Mouse (Mus musculus): ENCODE data around the gene Gm3880. TPM values are rescaled to one million over a fixed set of nuclear protein-coding genes. Genes with fewer than 3 reads are reported as not detected.
A peak's percentile ranks its signal among the peaks of the same experiment; 100 is the strongest.
"Not testable (repeated sequence)": the region's sequence is repeated elsewhere in the genome, so short reads cannot be mapped to it uniquely, and the experiment has no call there.

Gm3880 gene
- polyA plus RNA-seq (2016; fragmentation: Nextera tagmentation; extraction: Ambion mirVana): not detected in 2 replicates

DNA sequence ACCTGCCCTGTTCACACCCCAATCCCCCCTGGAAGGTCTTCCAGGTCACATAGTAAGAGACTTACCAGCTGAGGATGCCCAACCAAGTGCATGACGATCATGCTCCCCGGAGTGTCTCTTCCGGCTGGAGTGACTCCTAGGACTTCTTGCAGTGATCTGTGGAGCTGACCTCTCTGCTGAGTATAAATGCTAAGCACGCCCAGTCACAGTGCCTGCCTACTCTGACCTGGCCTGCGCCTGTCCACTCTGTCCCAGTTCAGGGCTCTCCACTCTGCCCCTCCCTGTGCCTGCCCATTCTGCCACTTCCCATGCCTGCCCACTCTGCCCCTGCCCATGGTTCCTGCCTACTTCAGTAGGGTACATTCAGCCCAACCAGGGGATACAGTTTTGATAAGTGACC lies at the start of gene Gm3880:
Gene Gm3880 (minus strand): TSS at position 101 of the 400 bp plus-strand sequence.
- H3K9me3 ChIP-seq, H3K4me1 ChIP-seq: not testable (repeated sequence)
- 85% methylated on average over 5 of the region's 5 CpGs for WGBS

GRCm38 (mm10) chrX:102724226-102724625 lies 37.5 kb upstream of the Gm3880 start:
- WGBS: 89% methylated on average over 6 of the region's 6 CpGs

More for the DNA sequence above, at the start of gene Gm3880:
- DNase-seq (ENCODE audit: low spot score); H3K4me3 ChIP-seq; H3K36me3 ChIP-seq; H3K27me3 ChIP-seq (ENCODE audit: insufficient read depth, poor library complexity, severe bottlenecking); H3K27ac ChIP-seq: not testable (repeated sequence)

DNA sequence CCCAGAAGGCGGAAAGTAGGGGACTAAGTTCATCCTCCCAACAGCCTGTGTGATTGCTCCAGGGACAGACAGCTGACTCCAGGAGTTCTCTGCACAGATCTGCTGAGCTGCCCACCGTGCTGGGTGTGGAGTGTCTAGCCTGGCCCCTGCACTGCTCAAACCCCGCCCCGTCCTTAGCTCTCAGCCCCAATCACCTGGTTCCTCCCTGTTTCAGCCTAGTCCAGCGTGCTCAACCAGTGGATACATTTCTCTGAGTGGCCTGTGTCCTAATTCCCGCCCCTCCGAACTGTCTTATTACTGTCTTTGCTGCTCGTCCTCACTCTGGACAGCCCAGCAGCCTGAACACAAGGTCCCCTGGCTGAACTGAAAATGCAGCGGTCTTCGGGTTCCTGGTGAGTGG lies 20.8 kb upstream of the Gm3880 start, which contains the start of the genes Gm9112 and Dmrtc1b:
Gene Gm9112 (minus strand): TSS at position 101 of the 400 bp plus-strand sequence.
Gene Dmrtc1b (plus strand): TSS at position 331 of the 400 bp plus-strand sequence.
- not testable (repeated sequence) for H3K27me3 ChIP-seq (ENCODE audit: insufficient read depth, poor library complexity, severe bottlenecking); H3K9me3 ChIP-seq; DNase-seq (ENCODE audit: low spot score); H3K36me3 ChIP-seq; H3K27ac ChIP-seq; H3K4me1 ChIP-seq; H3K4me3 ChIP-seq
- 80% methylated on average over 9 of the region's 10 CpGs for WGBS

More at GRCm38 (mm10) chrX:102724226-102724625, 37.5 kb upstream of the Gm3880 start:
- DNase-seq (ENCODE audit: low spot score); H3K36me3 ChIP-seq; H3K4me3 ChIP-seq; H3K27me3 ChIP-seq (ENCODE audit: insufficient read depth, poor library complexity, severe bottlenecking); H3K9me3 ChIP-seq; H3K4me1 ChIP-seq; H3K27ac ChIP-seq: not testable (repeated sequence)

GRCm38 (mm10) chrX:102700636-102701035 lies 13.9 kb upstream of the Gm3880 start:
- not testable (repeated sequence) for H3K9me3 ChIP-seq; H3K27ac ChIP-seq; H3K36me3 ChIP-seq; H3K4me1 ChIP-seq; H3K4me3 ChIP-seq; H3K27me3 ChIP-seq (ENCODE audit: insufficient read depth, poor library complexity, severe bottlenecking); DNase-seq (ENCODE audit: low spot score)
- WGBS: 73% methylated on average over 3 of the region's 3 CpGs

- H3K4me1 ChIP-seq; H3K9me3 ChIP-seq; H3K36me3 ChIP-seq; H3K27ac ChIP-seq; H3K4me3 ChIP-seq; H3K27me3 ChIP-seq (ENCODE audit: insufficient read depth, poor library complexity, severe bottlenecking); DNase-seq (ENCODE audit: low spot score): not testable (repeated sequence)
- 13% methylated on average over 3 of the region's 4 CpGs for WGBS
These were observed 2.5 kb upstream of the Gm3880 start for GRCm38 (mm10) chrX:102689252-102689651.

GRCm38 (mm10) chrX:102684706-102685105 lies 2.1 kb downstream of the Gm3880 start:
- H3K9me3 ChIP-seq; H3K27me3 ChIP-seq (ENCODE audit: insufficient read depth, poor library complexity, severe bottlenecking); H3K36me3 ChIP-seq; H3K27ac ChIP-seq; DNase-seq (ENCODE audit: low spot score); H3K4me1 ChIP-seq; H3K4me3 ChIP-seq: not testable (repeated sequence)
- 56% methylated on average over 3 of the region's 3 CpGs for WGBS

- H3K27me3 ChIP-seq (ENCODE audit: insufficient read depth, poor library complexity, severe bottlenecking): no peaks in the 10 kb centered on the region
- no peaks in the 10 kb centered on the region for H3K36me3 ChIP-seq
- no peaks in the 10 kb centered on the region for H3K9me3 ChIP-seq
- no peak for DNase-seq (ENCODE audit: low spot score)
- H3K4me3 ChIP-seq: no peak overlapping the region
- 77% methylated on average over 2 of the region's 2 CpGs for WGBS
- no peak overlapping the region for H3K27ac ChIP-seq
- H3K4me1 ChIP-seq: no peaks in the 10 kb centered on the region
These were observed 20.1 kb downstream of the Gm3880 start for GRCm38 (mm10) chrX:102666641-102667040.

- Histone ChIP-seq H3K27ac (no peak overlapping the region), H3K36me3 (no peaks in the 10 kb centered on the region), H3K4me3 (no peak overlapping the region), H3K9me3 (no peaks in the 10 kb centered on the region), H3K4me1 (no peaks in the 10 kb centered on the region), H3K27me3 (ENCODE audit: insufficient read depth, poor library complexity, severe bottlenecking) (no peaks in the 10 kb centered on the region)
- DNase-seq (ENCODE audit: low spot score): no peak
- 16% methylated on average over 3 of the region's 3 CpGs for WGBS
These were observed 26.1 kb downstream of the Gm3880 start for GRCm38 (mm10) chrX:102660712-102661111.

DNA sequence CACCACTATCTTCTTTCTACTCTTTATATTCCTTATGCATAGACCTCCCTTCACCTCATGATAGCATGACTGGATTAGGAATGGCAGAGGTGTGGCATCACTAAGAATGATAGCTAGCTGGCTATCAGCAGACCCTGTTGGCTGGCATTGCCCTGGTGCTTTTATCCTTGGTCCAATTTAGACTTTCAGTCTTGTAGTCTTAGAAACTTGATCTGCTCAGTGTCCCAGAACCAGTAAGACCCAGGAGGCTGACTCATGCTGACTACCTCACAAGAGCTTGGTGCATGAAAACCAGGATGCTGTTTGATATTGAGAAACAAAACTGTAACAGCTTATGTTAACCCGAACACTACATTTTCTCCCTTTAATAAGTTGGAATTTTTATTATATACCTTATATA lies 41.1 kb downstream of the Gm3880 start:
- peaks cover 22% of the 10 kb centered on the region for H3K27me3 ChIP-seq (ENCODE audit: insufficient read depth, poor library complexity, severe bottlenecking)
- no peak for DNase-seq (ENCODE audit: low spot score)
- 84% methylated on average over 1 of the region's 1 CpGs for WGBS
- H3K36me3 ChIP-seq: no peaks in the 10 kb centered on the region
- H3K27ac ChIP-seq: no peak overlapping the region
- H3K4me1 ChIP-seq: no peaks in the 10 kb centered on the region
- no peaks in the 10 kb centered on the region for H3K9me3 ChIP-seq
- no peak overlapping the region for H3K4me3 ChIP-seq

- no peaks in the 10 kb centered on the region for H3K9me3 ChIP-seq
- H3K27me3 ChIP-seq (ENCODE audit: insufficient read depth, poor library complexity, severe bottlenecking): peaks cover 22% of the 10 kb centered on the region
- 49% methylated on average over 6 of the region's 6 CpGs for WGBS
- no peak for DNase-seq (ENCODE audit: low spot score)
- no peak overlapping the region; the same call in 1 of the 2 replicates for H3K4me3 ChIP-seq
- no peak overlapping the region for H3K27ac ChIP-seq
- no peaks in the 10 kb centered on the region for H3K36me3 ChIP-seq
- no peaks in the 10 kb centered on the region for H3K4me1 ChIP-seq
These were observed 41.6 kb downstream of the Gm3880 start for GRCm38 (mm10) chrX:102645146-102645545.

DNA sequence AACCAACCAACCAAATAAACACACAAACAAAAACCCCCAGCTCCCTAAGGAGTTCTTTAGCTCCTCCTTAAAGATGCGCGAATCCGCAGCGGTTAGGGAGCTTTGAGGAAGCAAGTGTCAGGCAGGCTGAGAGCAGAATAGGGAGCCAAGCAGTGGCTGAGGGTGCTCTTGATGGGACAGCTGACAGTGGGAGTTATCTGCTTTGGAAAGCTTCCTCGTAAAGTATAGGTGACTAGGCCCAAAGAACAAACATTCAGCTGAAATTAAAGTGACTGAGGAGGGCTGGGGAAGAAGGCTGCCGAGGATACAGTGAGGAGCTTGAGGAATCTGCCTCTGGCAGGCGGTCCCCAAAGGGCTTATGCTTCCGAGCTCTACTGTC lies 42.2 kb downstream of the Gm3880 start:
- Histone ChIP-seq H3K4me1 (no peaks in the 10 kb centered on the region), H3K27me3 (ENCODE audit: insufficient read depth, poor library complexity, severe bottlenecking) (peaks cover 22% of the 10 kb centered on the region), H3K9me3 (no peaks in the 10 kb centered on the region), H3K4me3 (peak overlapping the region; percentile 67), H3K36me3 (no peaks in the 10 kb centered on the region), H3K27ac (peak overlapping the region; percentile 83)
- DNase-seq (ENCODE audit: low spot score): no peak
- WGBS: 19% methylated on average over 8 of the region's 8 CpGs

GRCm38 (mm10) chrX:102643823-102644572 lies 42.8 kb downstream of the Gm3880 start, which contains the start of gene Phka1:
TSS of gene Phka1 (minus strand) at chrX:102644246.
- DNase-seq (ENCODE audit: low spot score): peak; percentile 79
- no peaks in the 10 kb centered on the region for H3K36me3 ChIP-seq
- peak within 1 kb of the TSS; percentile 83 for H3K27ac ChIP-seq
- no peaks in the 10 kb centered on the region for H3K9me3 ChIP-seq
- H3K4me3 ChIP-seq: peak within 1 kb of the TSS; percentile 67
- H3K4me1 ChIP-seq: no peaks in the 10 kb centered on the region
- H3K27me3 ChIP-seq (ENCODE audit: insufficient read depth, poor library complexity, severe bottlenecking): peaks cover 22% of the 10 kb centered on the region
- WGBS: 17% methylated on average over 60 of the region's 60 CpGs
